Mouse (Mus musculus) heart, embryonic 10.5 days (tissue): ENCODE data around the gene Usf2. TPM values are rescaled to one million over a fixed set of nuclear protein-coding genes. Genes with fewer than 3 reads are reported as not detected.
"Not testable (repeated sequence)": the region's sequence is repeated elsewhere in the genome, so short reads cannot be mapped to it uniquely, and the experiment has no call there.

Source experiments
- DNase-seq: peaks from one replicate; pipeline ENCODE4 v3.0.0-alpha.2; 2017; ENCODE audit warnings: low spot score
- H3K27ac ChIP-seq: fragments of 300-500 bp; sonication (generic); 2 replicates; pipeline ENCODE4 v1.5.1; 2016; ENCODE audit warnings: mild to moderate bottlenecking
- H3K27me3 ChIP-seq: fragments of 300-500 bp; sonication (generic); 2 replicates; pipeline ENCODE4 v1.6.1; 2016; ENCODE audit warnings: mild to moderate bottlenecking; ENCODE audit not compliant: poor library complexity, insufficient read depth, severe bottlenecking
- H3K36me3 ChIP-seq: fragments of 300-500 bp; sonication (generic); 2 replicates; pipeline ENCODE4 v1.6.1; 2016; ENCODE audit warnings: mild to moderate bottlenecking, moderate library complexity
- H3K4me1 ChIP-seq: fragments of 300-500 bp; sonication (generic); 2 replicates; pipeline ENCODE4 v1.6.1; 2016; ENCODE audit warnings: mild to moderate bottlenecking
- H3K4me3 ChIP-seq: fragments of 300-500 bp; sonication (generic); 2 replicates; pipeline ENCODE4 v1.5.1; 2016; ENCODE audit warnings: mild to moderate bottlenecking, moderate library complexity
- H3K9me3 ChIP-seq: fragments of 300-500 bp; sonication (generic); 2 replicates; pipeline ENCODE4 v1.6.1; 2016; ENCODE audit warnings: mild to moderate bottlenecking, moderate library complexity
- WGBS: fragments of 180-500 bp; shearing (Covaris S2); methylation state at CpG from one replicate; pipeline ENCODE4 v1.1.7; 2016; 5-methylcytosine and 5-hydroxymethylcytosine counted together
- polyA plus RNA-seq: library from polyadenylated mRNA; unstranded; fragments of >200 nt; fragmentation: Nextera tagmentation; extraction: Ambion mirVana; gene quantifications from 2 replicates; pipeline ENCODE4 v1.2.1, GENCODE M21; 2016

Gene Usf2
- polyA plus RNA-seq, 1 experiment from 2014 or later, result 26.9 TPM

DNA sequence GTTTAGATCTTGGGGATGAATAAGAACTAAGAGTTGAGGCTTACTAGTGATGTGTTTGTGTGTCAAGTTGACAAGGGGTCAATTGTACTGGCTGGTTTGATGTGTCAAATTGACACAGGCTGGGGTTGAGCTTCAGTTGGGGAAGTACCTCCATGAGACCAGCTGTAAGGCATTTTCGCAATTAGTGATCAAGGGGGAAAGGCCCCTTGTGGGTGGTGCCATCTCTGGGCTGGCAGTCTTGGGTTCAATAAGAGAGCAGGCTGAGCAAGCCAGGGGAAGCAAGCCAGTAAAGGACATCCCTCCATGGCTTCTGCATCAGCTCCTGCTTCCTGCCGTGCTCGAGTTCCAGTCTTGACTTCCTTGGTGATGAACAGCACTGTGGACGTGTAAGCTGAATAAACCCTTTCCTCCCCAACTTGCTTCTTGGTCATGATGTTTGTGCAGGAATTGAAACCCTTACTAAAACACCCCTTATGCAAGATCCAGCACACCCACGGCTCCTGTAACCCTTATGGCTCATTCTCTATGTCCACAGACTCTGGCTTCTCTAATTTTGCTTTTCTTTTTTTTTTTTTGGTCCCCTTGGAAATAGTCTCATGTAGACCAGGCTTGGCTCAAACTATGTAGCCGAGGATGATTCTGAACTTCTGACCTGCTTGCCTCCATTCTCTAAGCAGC is 21.0 kb downstream of the Usf2 start:
- not testable (repeated sequence) for H3K27me3 ChIP-seq, H3K36me3 ChIP-seq, DNase-seq, H3K9me3 ChIP-seq, H3K27ac ChIP-seq, H3K4me1 ChIP-seq, H3K4me3 ChIP-seq
- WGBS, result 81% methylated on average over 6 of the region's 6 CpGs

DNA sequence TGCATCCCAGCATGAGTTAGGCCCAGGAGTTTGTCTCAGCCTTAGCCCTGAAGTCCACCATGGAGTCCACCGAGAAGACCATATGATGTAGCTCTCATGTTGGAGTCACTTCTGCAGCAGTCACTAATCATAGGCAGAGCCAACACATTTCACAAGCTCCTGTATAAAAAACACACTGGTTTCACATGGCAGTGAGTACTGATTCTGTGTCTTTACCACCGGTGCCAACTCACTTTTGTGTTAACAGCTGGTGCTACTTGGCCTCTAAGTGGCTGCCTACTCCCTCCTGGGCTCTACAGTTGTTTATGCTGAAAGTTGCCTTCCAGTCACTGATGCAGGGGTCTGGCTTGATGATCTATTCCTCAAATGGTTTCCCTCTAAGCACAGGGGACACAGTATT is 32.0 kb downstream of the Usf2 start, which contains the start of gene Hamp2:
Gene Hamp2, minus strand, starts transcription at position 101 of the 400 bp plus-strand sequence.
- H3K4me3 ChIP-seq, DNase-seq, H3K36me3 ChIP-seq, H3K9me3 ChIP-seq, H3K27me3 ChIP-seq, H3K4me1 ChIP-seq, H3K27ac ChIP-seq: not testable (repeated sequence)
- WGBS, result 70% methylated on average over 2 of the region's 2 CpGs

- H3K36me3 ChIP-seq, result no peaks in the 10 kb centered on the region
- no peaks in the 10 kb centered on the region for H3K9me3 ChIP-seq
- WGBS, result 59% methylated on average over 3 of the region's 3 CpGs
These were observed 32.5 kb downstream of the Usf2 start for GRCm38 (mm10) chr7:30924071-30924470.

GRCm38 (mm10) chr7:30922490-30922889 is 34.1 kb downstream of the Usf2 start:
- H3K4me1 ChIP-seq, DNase-seq, H3K27me3 ChIP-seq, H3K4me3 ChIP-seq, H3K36me3 ChIP-seq, H3K27ac ChIP-seq, H3K9me3 ChIP-seq: not testable (repeated sequence)
- WGBS, result 38% methylated on average over 3 of the region's 3 CpGs

More at GRCm38 (mm10) chr7:30924071-30924470, 32.5 kb downstream of the Usf2 start:
- Histone ChIP-seq H3K4me3 (no peak overlapping the region), H3K27me3 (peaks cover 5% of the 10 kb centered on the region; the same call in 1 of the 2 replicates), H3K27ac (no peak overlapping the region), H3K4me1 (no peaks in the 10 kb centered on the region)
- DNase-seq, result peak; percentile 70

DNA sequence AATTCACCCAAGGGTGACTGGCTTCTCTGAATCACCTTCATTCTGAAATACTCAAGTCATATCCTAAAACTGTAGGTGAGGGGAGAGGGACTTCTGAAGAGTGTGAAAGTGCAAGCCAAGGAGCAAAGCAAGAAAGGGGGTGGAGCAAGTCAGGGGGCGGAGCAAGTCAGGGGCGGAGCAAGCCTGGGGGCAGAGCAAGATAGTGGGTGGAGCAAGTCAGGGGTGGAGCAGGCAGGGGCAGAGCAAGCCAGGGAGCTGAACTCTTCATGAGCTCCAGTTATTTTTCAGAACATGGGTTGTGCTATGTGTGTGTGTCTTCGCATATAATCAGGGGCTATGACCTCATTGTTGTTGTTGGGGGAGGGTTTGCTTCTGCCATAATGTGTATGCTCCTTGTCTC is 36.4 kb downstream of the Usf2 start:
- H3K4me3 ChIP-seq, result no peak overlapping the region
- H3K36me3 ChIP-seq, result no peaks in the 10 kb centered on the region
- H3K9me3 ChIP-seq, result no peaks in the 10 kb centered on the region
- peaks cover 11% of the 10 kb centered on the region for H3K27me3 ChIP-seq
- H3K27ac ChIP-seq, result no peak overlapping the region
- DNase-seq, result no peak
- H3K4me1 ChIP-seq, result no peaks in the 10 kb centered on the region
- 55% methylated on average over 3 of the region's 3 CpGs for WGBS

DNA sequence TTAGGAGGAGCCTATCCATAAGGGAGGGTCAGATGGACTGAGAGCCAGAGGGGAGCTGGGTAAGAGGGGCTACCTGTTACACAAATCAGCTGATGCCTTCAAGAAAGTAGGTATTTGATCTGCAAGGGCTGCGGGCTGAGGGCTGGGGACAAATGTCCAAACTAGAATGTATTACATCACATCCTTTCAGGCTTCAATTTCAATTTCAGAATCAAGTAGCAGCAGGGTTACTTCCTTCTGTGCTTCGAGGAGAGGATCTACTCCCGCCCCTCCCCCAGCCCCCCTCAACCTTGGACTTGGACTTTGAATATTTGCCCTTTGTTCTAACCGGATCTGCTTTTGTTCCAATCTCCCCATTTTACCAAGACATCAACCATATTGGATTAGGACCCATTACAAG is 39.4 kb downstream of the Usf2 start:
- WGBS, result 61% methylated on average over 4 of the region's 4 CpGs
- H3K9me3 ChIP-seq, result no peaks in the 10 kb centered on the region
- H3K36me3 ChIP-seq, result no peaks in the 10 kb centered on the region
- DNase-seq, result no peak
- H3K27ac ChIP-seq, result no peak overlapping the region
- no peak overlapping the region for H3K4me3 ChIP-seq
- H3K4me1 ChIP-seq, result no peaks in the 10 kb centered on the region
- peaks cover 17% of the 10 kb centered on the region for H3K27me3 ChIP-seq

DNA sequence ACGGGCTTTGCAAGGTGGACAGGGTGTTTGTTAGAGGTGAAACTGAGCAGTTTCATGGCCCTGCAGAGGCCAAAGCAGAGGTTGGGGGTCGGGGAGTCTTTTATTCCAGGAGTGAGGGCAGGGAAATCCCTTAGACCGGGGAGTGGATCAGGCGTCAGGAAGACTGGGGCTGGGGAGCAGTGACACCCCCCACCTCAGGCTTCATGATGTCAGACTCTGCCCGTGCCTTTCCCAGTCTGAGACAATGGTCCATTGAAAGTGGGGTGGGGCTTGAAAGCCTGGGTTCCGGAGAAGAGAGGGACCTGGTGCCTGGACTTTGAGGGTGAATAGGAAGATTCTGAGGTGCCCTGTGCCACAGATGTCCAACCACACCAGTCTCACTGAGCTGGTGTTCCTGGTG is 39.9 kb downstream of the Usf2 start:
- H3K4me3 ChIP-seq, result no peak overlapping the region
- H3K36me3 ChIP-seq, result no peaks in the 10 kb centered on the region
- no peak overlapping the region for H3K27ac ChIP-seq
- 34% methylated on average over 6 of the region's 6 CpGs for WGBS
- peaks cover 17% of the 10 kb centered on the region for H3K27me3 ChIP-seq
- H3K9me3 ChIP-seq, result no peaks in the 10 kb centered on the region
- no peaks in the 10 kb centered on the region for H3K4me1 ChIP-seq
- peak; percentile 68 for DNase-seq

- Histone ChIP-seq H3K4me1 (no peaks in the 10 kb centered on the region), H3K4me3 (no peak within 1 kb of the TSS), H3K9me3 (no peaks in the 10 kb centered on the region), H3K36me3 (no peaks in the 10 kb centered on the region), H3K27me3 (peaks cover 17% of the 10 kb centered on the region), H3K27ac (no peak within 1 kb of the TSS)
- DNase-seq, result no peak
- whole genome bisulfite sequencing, result 64% methylated on average over 8 of the region's 8 CpGs
These were observed 41.9 kb downstream of the Usf2 start, which contains the start of gene Mag for GRCm38 (mm10) chr7:30914732-30915131. TSS of gene Mag (minus strand) at chr7:30914873.

- Histone ChIP-seq H3K4me3 (no peak overlapping the region), H3K27me3 (peaks cover 39% of the 10 kb centered on the region), H3K36me3 (no peaks in the 10 kb centered on the region), H3K27ac (no peak overlapping the region), H3K4me1 (peaks cover 11% of the 10 kb centered on the region), H3K9me3 (no peaks in the 10 kb centered on the region)
- DNase-seq, result no peak
- 73% methylated on average over 6 of the region's 6 CpGs for WGBS
These were observed 46.8 kb downstream of the Usf2 start for GRCm38 (mm10) chr7:30909773-30910172.

DNA sequence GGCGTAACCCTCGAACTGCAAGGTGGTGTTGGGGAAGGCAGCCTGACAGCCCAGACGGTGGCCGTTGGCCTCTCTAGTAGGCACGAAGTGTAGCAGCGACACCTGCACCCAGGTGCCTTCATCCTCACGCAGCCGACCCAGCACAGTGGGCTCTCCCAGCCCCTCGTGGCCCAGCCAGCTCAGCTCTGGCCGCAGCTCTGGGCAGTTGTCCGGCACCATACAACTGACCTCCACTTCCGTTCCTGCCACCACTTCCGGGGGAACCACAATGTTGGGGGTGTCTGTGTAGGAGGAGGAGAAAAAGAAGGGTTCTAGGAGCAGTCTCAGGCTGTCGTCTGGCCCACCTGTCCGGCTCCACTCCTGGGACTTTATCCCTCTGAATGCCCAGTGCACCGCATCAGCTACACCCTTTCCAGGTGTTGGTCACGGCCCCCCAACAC is 47.6 kb downstream of the Usf2 start:
- no peak for DNase-seq
- 19% methylated on average over 15 of the region's 17 CpGs for WGBS
- peaks cover 11% of the 10 kb centered on the region for H3K4me1 ChIP-seq
- H3K36me3 ChIP-seq, result no peaks in the 10 kb centered on the region
- no peak overlapping the region for H3K27ac ChIP-seq
- H3K9me3 ChIP-seq, result no peaks in the 10 kb centered on the region
- peaks cover 33% of the 10 kb centered on the region for H3K27me3 ChIP-seq
- H3K4me3 ChIP-seq, result peak overlapping the region; percentile 45

DNA sequence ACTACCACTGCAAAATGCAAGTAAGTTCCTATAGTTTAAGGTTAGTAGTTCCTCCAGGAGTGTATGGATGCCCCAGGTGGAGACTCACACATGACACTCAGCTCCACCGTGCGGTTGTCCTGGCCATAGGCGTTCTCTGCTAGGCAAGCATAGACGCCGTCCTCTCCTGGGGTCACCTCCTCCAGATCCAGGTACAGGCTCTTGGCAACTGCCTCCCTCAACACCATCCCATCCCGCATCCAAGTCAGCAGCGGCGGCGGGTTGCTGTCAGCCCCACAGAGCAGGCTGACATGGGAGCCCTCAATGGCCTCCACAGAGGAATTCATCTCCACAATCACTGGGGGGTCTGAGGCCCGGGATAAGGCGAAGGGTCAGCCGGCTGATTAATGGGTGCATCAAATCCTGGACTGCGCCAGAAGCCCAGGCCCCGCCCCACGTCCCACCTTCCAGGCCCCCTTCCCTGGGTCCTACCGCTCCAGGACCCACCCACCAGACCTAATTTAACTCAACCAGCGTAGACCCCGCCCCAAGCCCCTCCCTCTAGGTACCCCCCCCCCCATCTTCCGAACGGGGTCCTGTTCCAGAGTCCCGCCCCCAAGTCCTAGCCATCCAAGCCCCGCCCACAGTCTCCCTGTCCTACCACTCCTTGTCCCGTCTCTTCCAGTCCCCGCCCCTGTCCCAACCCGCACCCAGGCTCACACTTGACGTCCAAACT is 48.2 kb downstream of the Usf2 start:
- WGBS, result 4% methylated on average over 26 of the region's 26 CpGs
- Histone ChIP-seq H3K27ac (no peak overlapping the region), H3K36me3 (no peaks in the 10 kb centered on the region), H3K4me1 (peaks cover 11% of the 10 kb centered on the region), H3K4me3 (peak overlapping the region; percentile 45), H3K9me3 (no peaks in the 10 kb centered on the region), H3K27me3 (peaks cover 33% of the 10 kb centered on the region)
- no peak for DNase-seq

DNA sequence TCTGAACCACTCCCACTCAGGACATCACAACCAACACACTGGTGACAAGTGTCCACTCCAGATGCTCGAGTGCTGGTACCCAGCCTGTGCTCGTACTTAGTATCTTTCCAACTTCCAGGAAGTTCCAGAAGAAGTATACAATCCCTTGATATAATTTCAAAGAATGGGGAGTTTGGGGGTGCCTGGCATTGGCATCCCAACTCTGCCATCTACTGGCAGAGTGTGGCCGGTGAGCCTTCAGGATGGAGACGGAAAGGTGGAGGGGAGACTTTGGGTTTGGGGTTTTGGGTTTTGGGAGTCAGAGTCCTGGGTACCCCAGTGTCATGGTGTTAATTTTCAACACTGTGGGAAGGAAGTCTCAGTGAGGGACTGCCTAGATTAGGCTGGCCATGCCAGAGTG is 52.6 kb downstream of the Usf2 start:
- H3K27me3 ChIP-seq, result peaks cover 36% of the 10 kb centered on the region

More for the DNA sequence above, 52.6 kb downstream of the Usf2 start:
- Histone ChIP-seq H3K4me1 (peaks cover 15% of the 10 kb centered on the region), H3K36me3 (no peaks in the 10 kb centered on the region), H3K27ac (no peak overlapping the region), H3K9me3 (no peaks in the 10 kb centered on the region), H3K4me3 (no peak overlapping the region)
- 51% methylated on average over 4 of the region's 4 CpGs for WGBS
- no peak for DNase-seq
